Mouse (Mus musculus) kidney, adult 2 months (tissue): ENCODE data around the gene C130050O18Rik.

Experiments
- CTCF ChIP-seq: fragments of 200-500 bp; conservative IDR thresholded peaks from 2 replicates; pipeline ENCODE4 v1.5.1; 2011; ENCODE audit warnings: low read depth, mild to moderate bottlenecking, control low read depth, low read length, moderate library complexity, mixed read lengths; ENCODE audit not compliant: insufficient read depth, insufficient read length
- POLR2A ChIP-seq: fragments of 200-500 bp; IDR thresholded peaks from one replicate; pipeline ENCODE4 v1.6.1; 2011; ENCODE audit warnings: low read depth, low read length, control low read depth

- TF ChIP-seq CTCF (no peak), POLR2A (no peak)
Observed at GRCm38 (mm10) chr5:139460384-139461067, 55.4 kb downstream of the C130050O18Rik start, which contains the start of gene 3110082I17Rik.
